Mouse (Mus musculus) fibroblast of lung, adult 2 months (primary cell): ENCODE measurements around the gene BC048507.
A peak's percentile ranks its signal among the peaks of the same experiment; 100 is the strongest.
"Not testable (repeated sequence)": the region's sequence is repeated elsewhere in the genome, so short reads cannot be mapped to it uniquely, and the experiment has no call there.

Experiments used
- DNase-seq: peaks from one replicate; pipeline ENCODE4 v3.0.0-alpha.2; 2011; ENCODE audit warnings: low read depth

The BC048507 gene

DNA sequence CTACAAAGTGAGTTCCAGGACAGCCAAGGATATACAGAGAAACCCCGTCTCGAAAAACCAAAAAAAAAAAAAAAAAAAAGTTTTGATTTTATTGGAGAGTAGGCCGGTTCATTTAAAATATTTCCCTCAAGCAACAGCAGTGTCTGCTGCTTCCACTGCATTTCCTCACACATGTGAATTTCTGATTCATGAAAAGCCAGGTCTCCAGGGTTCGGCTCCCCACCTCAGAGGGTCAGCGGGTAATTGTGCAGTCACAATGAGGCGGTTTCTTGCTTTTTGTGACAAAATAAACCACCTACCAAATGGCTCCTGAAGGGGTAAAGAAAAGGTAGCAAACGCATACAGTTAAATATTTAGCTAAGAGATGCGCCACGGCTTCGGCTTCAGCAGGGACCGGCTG is at the start of gene BC048507:
Gene BC048507 (plus strand): TSS at position 301 of the 400 bp plus-strand sequence.
- DNase-seq = no peak

DNA sequence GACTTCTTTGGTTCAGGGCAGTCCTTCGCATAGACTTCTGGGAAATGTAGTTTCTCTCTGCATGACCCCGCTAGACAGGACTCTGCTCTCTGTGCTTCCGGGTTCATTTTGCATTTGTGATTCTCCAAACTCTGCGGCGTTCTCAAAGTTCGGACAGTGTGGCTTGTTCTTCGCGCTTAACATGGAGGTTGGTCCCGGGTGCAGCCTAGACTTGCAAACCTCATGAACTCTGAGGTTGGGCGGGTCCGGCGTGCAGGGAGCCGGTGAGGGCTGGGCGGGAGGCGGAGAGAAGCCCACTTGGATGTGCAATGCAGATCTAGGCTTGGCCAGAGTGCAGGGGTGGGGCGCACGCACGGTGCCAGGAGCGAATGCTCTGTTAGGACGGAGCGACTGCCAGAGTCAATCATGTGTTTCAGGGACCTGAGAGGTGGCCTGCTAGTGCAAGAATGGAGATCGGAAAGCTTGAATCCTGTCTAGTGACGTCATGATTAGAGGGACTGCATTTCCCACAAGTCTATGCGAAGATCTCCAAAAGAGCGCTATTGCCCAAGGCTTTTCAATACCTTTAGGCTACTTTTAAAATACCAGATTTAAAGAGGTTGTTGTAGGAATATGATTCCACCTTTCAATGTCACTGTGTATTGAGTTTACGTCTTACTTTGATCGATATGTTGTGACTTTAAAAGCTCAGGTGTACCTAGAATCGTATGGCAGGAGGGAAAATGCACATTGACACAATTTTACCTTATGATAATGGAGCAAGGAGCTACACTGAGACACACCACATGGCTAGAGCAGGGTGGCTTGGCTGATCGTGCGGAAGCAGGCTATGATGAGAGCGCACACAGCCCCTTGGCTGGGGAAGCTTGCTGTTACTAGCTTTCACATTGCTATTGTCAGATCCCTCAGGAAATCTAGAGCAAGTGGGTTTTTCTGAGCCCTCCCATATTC is 49.1 kb upstream of the BC048507 start, which contains the start of gene Zfp273:
Gene Zfp273 (plus strand): TSS at position 31 of the 951 bp plus-strand sequence.
- peak; percentile 64 for DNase-seq

DNA sequence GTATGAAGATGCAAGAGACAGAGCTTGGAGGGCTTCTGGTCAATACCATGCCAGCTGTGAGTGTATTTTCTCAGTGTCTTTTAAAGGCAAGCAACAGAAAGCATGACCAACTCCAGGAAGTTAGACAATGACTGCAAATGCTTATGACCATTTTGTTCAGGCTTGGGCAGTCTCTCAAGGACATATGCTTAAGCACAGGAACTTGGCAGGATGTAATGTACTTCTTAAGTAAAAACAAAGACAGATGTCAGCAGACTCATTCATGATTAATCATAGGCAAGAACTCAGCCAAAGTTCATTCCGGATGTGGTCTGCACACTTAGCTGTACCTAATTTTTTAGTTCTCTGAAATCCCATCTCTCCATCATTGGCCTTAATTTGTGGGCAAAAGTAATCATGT is 44.5 kb upstream of the BC048507 start:
- no peak for DNase-seq

- DNase-seq = no peak
These were observed 32.2 kb upstream of the BC048507 start, which contains the start of gene Gm10037 for GRCm38 (mm10) chr13:67830911-67831336. Gene Gm10037, plus strand, starts transcription at chr13:67831106.

DNA sequence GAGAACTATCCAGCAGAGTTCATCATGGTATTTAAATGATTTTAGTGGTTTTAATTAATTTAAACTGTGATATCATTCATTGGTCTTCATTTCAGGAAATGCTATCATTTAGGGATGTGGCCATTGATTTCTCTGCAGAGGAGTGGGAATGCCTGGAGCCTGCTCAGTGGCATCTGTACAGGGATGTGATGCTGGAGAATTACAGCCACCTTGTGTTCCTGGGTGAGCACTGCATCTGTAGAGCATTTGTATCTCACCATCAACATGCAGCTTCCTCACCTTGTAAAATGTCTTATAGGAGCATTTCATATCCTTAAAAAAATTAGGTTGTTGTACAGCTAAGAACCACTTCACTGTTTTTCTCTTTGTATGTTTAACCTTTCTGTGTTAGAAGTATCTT is 30.0 kb upstream of the BC048507 start:
- DNase-seq = not testable (repeated sequence)

DNA sequence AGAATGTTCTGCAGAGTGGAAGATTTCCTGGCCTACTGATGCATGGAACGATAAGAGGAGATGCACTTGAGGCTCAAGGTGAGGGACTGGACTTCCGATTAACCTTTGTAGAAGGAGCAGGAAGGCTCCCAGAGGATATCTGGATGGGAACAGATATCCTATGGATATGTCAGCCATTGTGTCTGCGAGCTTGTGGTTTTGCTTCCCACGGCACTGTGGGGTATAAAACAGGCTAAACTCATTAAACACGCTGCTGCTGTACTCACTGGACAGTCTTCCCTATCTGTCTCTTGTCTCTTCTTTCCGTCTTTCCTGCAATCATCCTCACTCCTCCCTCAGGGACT is 19.4 kb upstream of the BC048507 start:
- DNase-seq = no peak

- DNase-seq = peak; percentile 25
These were observed 18.8 kb upstream of the BC048507 start for GRCm38 (mm10) chr13:67844119-67844852.

- no peak for DNase-seq
These were observed 18.3 kb upstream of the BC048507 start for GRCm38 (mm10) chr13:67844853-67845194.

- no peak for DNase-seq
These were observed 12.8 kb upstream of the BC048507 start for GRCm38 (mm10) chr13:67850361-67850760.

- no peak for DNase-seq
These were observed 10.0 kb upstream of the BC048507 start for GRCm38 (mm10) chr13:67853130-67853529.

DNA sequence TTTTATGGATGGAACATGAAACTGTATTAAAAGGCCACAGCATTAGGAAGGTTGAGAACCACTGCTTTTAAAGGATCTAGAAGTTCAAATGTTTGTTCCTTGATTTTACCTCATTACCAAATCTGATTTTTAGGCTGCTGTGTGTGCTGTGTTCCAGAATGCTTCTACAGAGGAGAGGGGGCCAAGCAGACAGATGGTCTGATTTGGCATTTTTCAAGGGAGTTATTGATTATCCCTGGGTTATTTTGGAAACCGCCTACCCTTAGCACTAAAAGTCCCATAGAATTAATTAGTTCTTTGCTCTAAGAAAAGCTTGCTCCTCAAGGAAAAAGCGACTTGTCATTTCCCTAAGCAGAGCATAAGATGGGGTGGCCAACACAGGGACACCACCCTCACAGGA is 9.1 kb upstream of the BC048507 start:
- no peak for DNase-seq

DNA sequence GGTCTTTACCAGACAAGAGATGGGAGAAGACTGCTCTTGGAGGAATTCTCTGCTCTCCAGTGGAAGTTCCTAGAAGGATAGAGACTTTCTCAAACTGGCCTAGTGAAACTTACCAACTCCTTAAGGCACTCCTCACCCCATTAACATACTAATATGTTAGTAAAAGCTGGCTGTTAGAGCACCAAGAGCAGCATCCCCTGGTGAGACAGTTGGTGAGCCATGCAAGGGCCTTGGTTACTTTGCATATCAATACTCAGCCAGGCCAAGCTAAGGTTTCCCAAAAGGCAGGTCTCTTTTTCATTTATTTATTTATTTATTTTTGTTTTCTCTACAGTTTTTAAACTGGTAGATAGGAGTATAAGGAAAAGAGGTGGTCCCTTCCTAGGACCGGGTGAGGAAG is 5.8 kb upstream of the BC048507 start:
- DNase-seq = no peak

- no peak for DNase-seq
These were observed 618 bp upstream of the BC048507 start for GRCm38 (mm10) chr13:67862508-67862907.

DNA sequence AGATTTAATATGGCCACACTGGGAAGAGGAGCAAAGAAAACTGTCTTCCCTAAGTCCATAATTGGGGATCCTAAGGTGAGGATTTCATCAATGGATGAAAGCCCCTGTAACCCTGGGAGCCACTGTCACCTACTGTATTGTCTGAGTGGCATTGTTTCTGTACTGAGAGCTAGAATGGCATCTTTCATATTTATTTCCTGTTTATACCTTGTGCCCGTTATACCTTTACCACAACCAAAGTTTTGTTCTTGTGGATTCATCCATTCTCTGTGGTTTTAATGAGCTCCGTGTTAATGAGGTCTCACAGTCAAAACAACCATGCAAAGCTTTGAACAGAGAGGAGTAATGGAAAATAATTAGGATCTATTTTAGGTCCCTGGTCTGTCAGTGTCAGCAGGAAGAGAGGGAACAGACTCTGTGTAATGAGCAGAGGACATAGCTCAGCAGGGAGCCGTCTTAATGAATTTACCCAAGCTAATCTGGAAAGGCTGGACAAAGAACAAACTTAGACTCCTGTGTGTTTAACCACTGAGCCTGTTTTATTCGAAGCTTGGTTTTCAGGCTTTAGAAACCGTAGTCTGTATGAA is 1.7 kb downstream of the BC048507 start:
- DNase-seq = no peak

DNA sequence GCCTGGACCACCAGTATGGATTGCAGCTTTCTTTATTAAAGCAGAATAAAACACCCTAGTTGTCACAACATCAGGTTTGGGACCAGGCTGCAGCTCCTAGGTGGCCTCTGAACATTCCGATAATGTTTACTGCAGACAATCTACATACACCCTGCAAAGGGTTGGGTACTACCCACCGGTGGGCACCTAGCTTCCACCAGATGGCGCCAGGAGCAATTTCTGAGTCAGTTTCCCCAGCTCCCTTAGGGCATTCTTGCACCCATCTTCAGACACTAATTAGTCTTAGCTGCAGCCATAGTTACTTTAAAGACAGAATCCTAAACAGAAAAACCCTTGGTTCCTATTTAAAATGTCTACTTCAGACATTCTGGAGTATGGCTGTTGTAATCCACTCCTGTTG is 4.8 kb downstream of the BC048507 start:
- DNase-seq = no peak

GRCm38 (mm10) chr13:67876049-67876698 is 13.0 kb downstream of the BC048507 start:
- not testable (repeated sequence) for DNase-seq

DNA sequence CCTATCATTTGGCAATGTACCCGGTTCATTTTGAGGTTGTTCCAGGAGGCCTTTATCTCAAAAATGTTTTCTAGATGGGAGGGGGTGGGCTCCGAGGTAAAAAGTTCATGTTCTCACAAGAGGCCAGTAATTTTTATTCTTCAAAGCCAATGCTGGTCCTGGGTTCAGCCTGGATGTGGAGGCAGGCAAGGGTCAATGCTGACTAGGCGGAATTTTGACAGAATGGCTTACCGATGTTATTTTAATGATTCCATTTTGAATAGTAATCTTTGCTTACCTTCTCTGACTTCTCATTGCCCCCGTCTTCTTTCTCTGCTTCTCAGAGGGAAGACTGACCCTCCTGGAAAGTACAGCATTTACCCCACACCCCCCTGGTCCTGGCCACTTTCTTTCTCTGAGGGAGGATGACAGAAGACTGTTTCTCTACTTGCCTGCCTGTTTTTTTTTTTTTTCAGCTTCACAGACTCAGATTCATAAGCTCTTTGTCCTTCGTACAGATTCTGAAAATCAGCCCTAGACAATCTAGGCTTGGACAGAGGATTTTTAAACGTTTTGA is 13.7 kb downstream of the BC048507 start:
- DNase-seq = no peak

DNA sequence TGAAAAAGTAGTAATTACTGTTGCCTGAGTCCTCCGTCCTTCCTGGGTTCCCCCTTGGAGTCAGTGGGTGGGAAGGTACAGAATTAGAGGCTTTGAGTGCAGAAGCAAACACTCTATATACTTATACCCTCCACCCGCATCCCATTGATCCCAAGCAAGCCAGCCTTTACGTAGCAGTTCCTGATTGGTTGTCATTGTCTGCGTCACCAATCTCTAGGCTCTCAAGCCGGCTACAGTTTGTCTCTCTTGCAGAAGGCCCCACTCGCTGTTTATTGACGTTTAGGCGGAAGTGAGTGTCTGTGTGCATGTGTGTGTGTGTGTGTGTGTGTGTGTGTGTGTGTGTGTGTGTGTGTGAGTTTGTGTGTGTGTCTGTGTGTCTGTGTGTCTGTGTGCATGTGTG is 20.8 kb downstream of the BC048507 start:
- no peak for DNase-seq

DNA sequence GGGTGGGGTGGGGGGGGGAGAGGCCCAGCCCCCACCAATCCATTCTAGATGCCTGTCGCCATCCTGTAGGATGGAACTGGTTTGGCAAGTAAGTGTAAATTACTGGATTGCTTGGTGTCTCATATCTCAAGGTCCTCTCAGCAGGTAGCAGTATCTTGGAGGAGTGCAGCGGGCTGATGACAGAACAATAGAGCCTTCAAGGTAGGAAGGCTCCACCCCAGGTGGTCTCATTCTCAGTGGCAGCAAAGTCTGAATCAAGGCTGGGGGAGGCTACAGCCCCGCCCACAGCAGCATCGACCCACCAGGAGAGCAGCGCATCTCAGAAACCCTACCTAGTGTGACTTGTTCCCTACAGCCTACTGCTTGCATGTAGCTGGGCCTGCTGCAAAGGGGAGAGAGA is 46.6 kb downstream of the BC048507 start:
- DNase-seq = no peak
